Mouse (Mus musculus) erythroblast, embryonic 14.5 days (primary cell): ENCODE measurements around the gene Hcrtr1.

Source experiments
- GATA1 ChIP-seq: IDR thresholded peaks from 2 replicates; pipeline ENCODE4 v1.6.1; 2012; ENCODE audit warnings: low read length, inconsistent platforms, mixed read lengths
- TAL1 ChIP-seq: IDR thresholded peaks from 3 replicates; pipeline ENCODE4 v1.6.1; 2012; ENCODE audit warnings: low read length, inconsistent platforms, mixed read lengths

DNA sequence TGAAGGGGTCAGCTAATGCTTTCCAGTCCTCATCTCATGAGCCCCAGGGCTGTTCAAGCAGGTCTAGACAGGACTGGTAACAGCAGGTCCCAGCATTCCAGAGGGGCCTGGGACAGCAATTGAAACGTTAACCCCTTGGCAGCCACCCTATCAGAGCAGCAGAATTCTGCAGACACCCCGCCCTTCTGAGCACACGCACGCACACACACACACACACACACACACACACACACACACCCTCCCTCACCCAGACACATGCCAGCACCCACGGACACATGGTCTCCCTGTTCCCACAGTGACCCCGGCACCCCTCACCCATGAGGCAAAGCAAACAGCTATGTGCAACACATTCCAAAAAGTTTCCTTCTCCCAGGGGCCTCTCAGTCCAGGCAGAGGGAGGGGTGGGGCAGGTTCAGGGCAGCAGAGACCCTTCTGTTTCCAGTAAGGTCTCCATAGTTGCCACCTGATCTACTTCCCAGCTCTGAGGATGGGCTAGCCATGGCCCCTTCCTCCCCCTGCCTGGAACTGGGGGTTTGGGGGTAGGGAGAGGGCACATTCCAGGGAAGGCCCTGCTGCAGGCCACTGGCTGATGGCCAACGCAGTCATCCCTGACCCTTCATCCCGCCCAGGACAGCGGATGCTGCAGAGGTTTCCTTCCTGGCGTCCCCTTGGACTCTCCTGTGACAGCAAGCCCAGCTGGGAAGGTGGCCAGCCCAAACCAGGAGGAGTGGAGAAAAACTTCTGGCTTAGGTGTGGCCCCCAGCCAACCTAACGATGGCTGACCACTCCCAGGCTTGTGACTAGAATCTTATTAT lies 33.0 kb upstream of the Hcrtr1 start:
- TF ChIP-seq TAL1: no peak
- no peak for TF ChIP-seq GATA1
